Mouse (Mus musculus) left cerebral cortex, adult 6 months (tissue): ENCODE measurements around the gene Coq9. TPM values are rescaled to one million over a fixed set of nuclear protein-coding genes. Genes with fewer than 3 reads are reported as not detected.

Experiments
- long read RNA-seq, 2 experiments: library from polyadenylated mRNA; unstranded; transcript quantifications; one replicate each; pipeline ENCODE4 v2.0.0; 2019 to 2020
- polyA plus RNA-seq: library from polyadenylated mRNA; unstranded; fragments of <200 nt; fragmentation: Nextera tagmentation; gene quantifications from 2 replicates; pipeline ENCODE4 v1.2.3, GENCODE M21; 2021

The Coq9 gene
- 67.1 and 83.8 TPM in 2 replicates for polyA plus RNA-seq
- long read RNA-seq, experiment 1, transcript Coq9-204 (8 exons, 831 nt): minor isoform, 19 of 629 reads
- long read RNA-seq, experiment 1, transcript Coq9-201 (9 exons, 1,789 nt): major isoform, 552 of 629 reads
- long read RNA-seq, experiment 1, transcript Coq9-202 (5 exons, 726 nt): minor isoform, 6 of 629 reads
- long read RNA-seq, experiment 1, partial matches to known transcripts: 15 of 629 reads
- long read RNA-seq, experiment 1, other reads (novel, unspliced or antisense): 36 of 629 reads
- long read RNA-seq, experiment 2, transcript Coq9-201 (9 exons, 1,789 nt): major isoform, 120 of 144 reads
- long read RNA-seq, experiment 2, partial matches to known transcripts: 10 of 144 reads
- long read RNA-seq, experiment 2, other reads (novel, unspliced or antisense): 8 of 144 reads

GRCm38 (mm10) chr8:94837662-94838574 is at the start of gene Coq9, which contains the start of gene Ciapin1:
Gene Coq9 (plus strand): TSS chr8:94838321.
Gene Ciapin1 (minus strand): TSS chr8:94838358.

DNA sequence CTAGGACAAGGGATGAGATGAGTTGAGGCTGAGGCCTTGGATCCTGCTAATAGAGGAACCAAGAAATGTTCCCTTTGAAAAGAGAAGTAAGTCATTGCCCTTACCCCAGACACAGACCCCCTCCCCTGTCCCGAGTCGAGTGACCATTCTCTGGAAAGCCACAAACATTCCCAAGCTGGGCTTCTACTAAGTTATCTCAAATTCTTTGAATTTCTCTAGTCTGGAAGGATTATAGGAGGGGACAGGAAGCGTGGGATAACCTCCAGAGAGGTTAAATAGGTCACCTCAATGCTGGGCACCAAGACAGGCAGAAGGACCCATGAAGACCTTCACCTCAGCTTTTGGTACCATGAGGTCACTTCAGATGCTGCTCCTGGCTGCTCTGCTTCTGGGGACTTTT is 28.0 kb upstream of the Coq9 start, which contains the start of gene Ccl17:
Gene Ccl17, plus strand, starts transcription at position 301 of the 400 bp plus-strand sequence.

GRCm38 (mm10) chr8:94857346-94858173 is 19.4 kb downstream of the Coq9 start, which contains the start of gene Polr2c:
Gene Polr2c (plus strand): TSS chr8:94857450.

DNA sequence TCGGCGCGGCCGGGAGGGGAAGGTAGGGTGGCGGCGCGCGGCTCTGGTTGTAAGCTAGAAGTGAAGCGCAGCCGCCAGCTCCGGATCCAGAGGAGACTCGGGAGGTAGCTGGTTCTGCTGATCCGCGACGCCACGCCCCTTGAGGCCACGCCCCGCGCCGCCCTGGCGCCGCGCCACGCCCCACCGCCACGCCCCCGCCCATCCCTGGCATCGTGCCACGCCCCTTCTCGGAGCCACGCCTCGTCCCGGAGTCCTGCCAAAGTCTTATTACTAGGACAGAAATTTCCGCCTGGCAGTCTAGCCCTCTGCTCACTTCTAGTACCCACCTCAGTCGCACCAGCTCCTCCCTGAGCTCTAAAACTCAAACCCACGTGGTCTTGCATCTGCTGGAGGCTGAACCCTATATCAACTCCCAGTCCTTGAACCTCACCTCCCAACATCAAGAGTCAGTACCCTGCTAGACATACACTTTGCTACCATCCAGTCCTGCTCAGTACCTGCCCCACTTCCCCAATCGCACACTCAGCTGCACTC is 38.1 kb downstream of the Coq9 start, which contains the start of gene Dok4:
Gene Dok4, minus strand, starts transcription at position 134 of the 534 bp plus-strand sequence.

Other genes with a start within 250 kb of the Coq9 start
- 9.9 and 16.3 TPM in 2 replicates for gene Rspry1, start 236.4 kb upstream of the Coq9 start, polyA plus RNA-seq
- 25.3 and 28.4 TPM in 2 replicates for gene Fam192a, start 236.3 kb upstream of the Coq9 start, polyA plus RNA-seq
- 9.6 and 111 TPM in 2 replicates for gene Arl2bp, start 171.7 kb upstream of the Coq9 start, polyA plus RNA-seq
- gene Pllp, start 142.0 kb upstream of the Coq9 start, polyA plus RNA-seq: 57.7 and 70.9 TPM in 2 replicates
- gene Ccl22, start 92.7 kb upstream of the Coq9 start, polyA plus RNA-seq: 0.09 and 0.14 TPM in 2 replicates
- 483 and 651 TPM in 2 replicates for gene Cx3cl1, start 66.3 kb upstream of the Coq9 start, polyA plus RNA-seq
- gene Ccl17, start 27.9 kb upstream of the Coq9 start, polyA plus RNA-seq: 2.5 and 3.2 TPM in 2 replicates
- 34.7 and 34.9 TPM in 2 replicates for gene Ciapin1, start within 50 bp of the Coq9 start, polyA plus RNA-seq
- 154 and 194 TPM in 2 replicates for gene Polr2c, start 19.1 kb downstream of the Coq9 start, polyA plus RNA-seq
- 5.0 and 6.3 TPM in 2 replicates for gene Dok4, start 38.0 kb downstream of the Coq9 start, polyA plus RNA-seq
- gene Ccdc102a, start 79.8 kb downstream of the Coq9 start, polyA plus RNA-seq: 1.4 and 1.5 TPM in 2 replicates
- gene Adgrg5, start 85.4 kb downstream of the Coq9 start, polyA plus RNA-seq: not detected in 2 replicates
- 23.5 and 27.7 TPM in 2 replicates for gene Adgrg1, start 136.4 kb downstream of the Coq9 start, polyA plus RNA-seq
- gene Adgrg3, start 179.4 kb downstream of the Coq9 start, polyA plus RNA-seq: 0.12 TPM in 1 of 2 replicates, not detected in the other
- 0.30 and 0.69 TPM in 2 replicates for gene Drc7, start 216.8 kb downstream of the Coq9 start, polyA plus RNA-seq
- 19.6 and 27.0 TPM in 2 replicates for gene Katnb1, start 242.9 kb downstream of the Coq9 start, polyA plus RNA-seq